Mouse (Mus musculus) MEL (cell line): Measurements from ENCODE around the gene Dgcr6.

Source experiments
- CHD2 ChIP-seq: IDR thresholded peaks from 2 replicates; pipeline ENCODE4 v1.6.1; 2011; ENCODE audit warnings: low read length, improper control_type of control experiment
- CTCF ChIP-seq, 3 experiments: IDR thresholded peaks in 2 of 3; conservative IDR thresholded peaks in 1 of 3; 2 replicates each; pipeline ENCODE4 v1.5.1; 2011 to 2012; ENCODE audit warnings: low read length in 3 of 3, low read depth in 2 of 3, mild to moderate bottlenecking in 2 of 3, improper control_type of control experiment in 1 of 3, inconsistent platforms in 1 of 3, mixed read lengths in 1 of 3, moderate library complexity in 1 of 3; ENCODE audit not compliant: control insufficient read depth in 1 of 3, insufficient read depth in 1 of 3, poor library complexity in 1 of 3, severe bottlenecking in 1 of 3
- HCFC1 ChIP-seq: IDR thresholded peaks from 2 replicates; pipeline ENCODE4 v1.6.1; 2012; ENCODE audit warnings: low read depth, mild to moderate bottlenecking, inconsistent platforms, low read length, improper control_type of control experiment, moderate library complexity
- RCOR1 ChIP-seq: IDR thresholded peaks from 2 replicates; pipeline ENCODE4 v1.6.1; 2012; ENCODE audit warnings: low read depth, mild to moderate bottlenecking, inconsistent platforms, low read length, improper control_type of control experiment
- TCF12 ChIP-seq: IDR thresholded peaks from 2 replicates; pipeline ENCODE4 v1.6.1; 2014; ENCODE audit warnings: low read depth, mild to moderate bottlenecking, inconsistent platforms, low read length, improper control_type of control experiment, moderate library complexity
- UBTF ChIP-seq: IDR thresholded peaks from 2 replicates; pipeline ENCODE4 v1.6.1; 2012; ENCODE audit warnings: low read depth, mild to moderate bottlenecking, inconsistent platforms, low read length, improper control_type of control experiment, moderate library complexity, borderline replicate concordance; ENCODE audit not compliant: insufficient read depth
- USF2 ChIP-seq, 2 experiments: IDR thresholded peaks; 2 replicates each; pipeline ENCODE4 v1.6.1; 2011 to 2012; ENCODE audit warnings: improper control_type of control experiment in 2 of 2, low read length in 2 of 2, borderline replicate concordance in 1 of 2, inconsistent platforms in 1 of 2, low read depth in 1 of 2, mild to moderate bottlenecking in 1 of 2; ENCODE audit not compliant: insufficient read depth in 1 of 2
- ZNF384 ChIP-seq: IDR thresholded peaks from 2 replicates; pipeline ENCODE4 v1.6.1; 2012; ENCODE audit warnings: low read depth, mild to moderate bottlenecking, inconsistent platforms, low read length, improper control_type of control experiment

DNA sequence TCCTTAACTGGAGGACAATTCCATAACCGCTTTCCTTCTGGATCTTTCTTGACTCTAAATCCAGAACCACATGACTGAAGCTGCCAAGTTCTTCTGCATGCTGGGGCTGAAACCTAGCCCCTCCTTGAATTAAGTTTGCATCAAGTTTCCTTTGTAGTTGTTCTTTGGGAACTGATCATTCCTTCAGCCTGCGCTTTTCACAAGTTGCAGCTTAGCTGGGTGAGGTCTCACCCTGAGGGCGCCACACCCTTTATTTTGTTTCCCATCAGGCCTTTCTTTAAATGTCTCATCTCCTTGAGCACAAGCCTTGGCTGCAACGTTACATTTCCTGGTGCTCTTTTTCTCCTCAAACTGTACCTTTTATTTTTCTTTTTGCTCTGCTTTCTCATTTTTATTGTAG lies 50.2 kb downstream of the Dgcr6 start:
- TF ChIP-seq RCOR1, result no peak
- TF ChIP-seq UBTF, result no peak
- TF ChIP-seq TCF12, result no peak
- no peak for TF ChIP-seq ZNF384
- no peak for TF ChIP-seq HCFC1
- TF ChIP-seq USF2 (IDR thresholded peaks at IDR 0.05; ENCODE audit: borderline replicate concordance in 1 of 2, insufficient read depth in 1 of 2, low read depth in 1 of 2, low read length in 2 of 2), result no peak
- TF ChIP-seq CHD2, result no peak
- no peak for TF ChIP-seq CTCF (IDR thresholded peaks at IDR 0.05 in 2 of 3, conservative IDR thresholded peaks at IDR 0.05 in 1 of 3; ENCODE audit: control insufficient read depth in 1 of 3, insufficient read depth in 1 of 3, low read depth in 2 of 3, low read length in 3 of 3, poor library complexity in 1 of 3, severe bottlenecking in 1 of 3)
